Mouse (Mus musculus) frontal cortex, postnatal 10 days (tissue): ENCODE results near the gene Nek10.
A peak's percentile ranks its signal among the peaks of the same experiment; 100 is the strongest.
"Not testable (repeated sequence)": the region's sequence is repeated elsewhere in the genome, so short reads cannot be mapped to it uniquely, and the experiment has no call there.

Experiments used
- DNase-seq, 2 experiments: peaks; one replicate each; pipeline ENCODE4 v3.0.0; 2022; ENCODE audit warnings: low spot score in 2 of 2, mixed read lengths in 1 of 2

The Nek10 gene

DNA sequence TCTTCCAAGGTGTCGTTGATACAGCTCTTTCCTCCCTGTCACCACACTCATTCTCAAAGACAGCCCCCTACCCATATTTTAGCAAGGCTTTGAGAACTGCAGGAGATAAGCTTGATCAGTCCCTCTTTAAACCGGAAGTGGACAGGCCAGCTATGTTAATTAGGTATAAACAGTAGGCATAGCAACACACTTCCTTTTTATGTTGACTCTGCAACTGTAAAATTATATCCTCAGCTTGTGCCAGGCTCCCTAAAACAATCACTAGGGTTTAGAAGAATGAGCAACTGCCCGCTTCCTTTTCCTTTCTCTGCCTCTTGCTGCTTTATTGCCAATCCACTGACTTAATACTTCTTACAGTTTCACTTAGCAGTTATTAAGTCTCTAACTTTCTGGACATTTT, 67.2 kb downstream of the Nek10 start:
- no peak for DNase-seq

DNA sequence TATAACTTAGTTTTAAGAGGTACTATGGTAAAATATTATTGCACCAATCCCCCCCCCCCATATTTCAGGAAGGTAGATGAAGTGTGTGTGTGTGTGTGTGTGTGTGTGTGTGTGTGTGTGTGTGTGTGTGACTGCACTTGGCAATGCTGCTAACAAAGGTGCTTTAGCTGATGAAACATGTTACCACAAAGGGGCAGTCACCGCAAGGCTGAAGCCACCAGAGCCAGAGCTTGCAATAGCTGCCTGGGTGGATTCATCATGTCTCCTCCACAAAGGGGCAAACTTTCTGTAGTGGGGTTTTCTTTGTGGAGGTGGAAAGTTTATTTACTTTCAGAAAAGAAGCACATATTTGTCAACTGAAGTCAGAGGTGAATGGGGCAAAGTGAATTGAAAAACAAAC, 67.9 kb downstream of the Nek10 start:
- no peak for DNase-seq

- DNase-seq: no peak
Observed at GRCm38 (mm10) chr14:14871700-14872099, 68.5 kb downstream of the Nek10 start.

DNA sequence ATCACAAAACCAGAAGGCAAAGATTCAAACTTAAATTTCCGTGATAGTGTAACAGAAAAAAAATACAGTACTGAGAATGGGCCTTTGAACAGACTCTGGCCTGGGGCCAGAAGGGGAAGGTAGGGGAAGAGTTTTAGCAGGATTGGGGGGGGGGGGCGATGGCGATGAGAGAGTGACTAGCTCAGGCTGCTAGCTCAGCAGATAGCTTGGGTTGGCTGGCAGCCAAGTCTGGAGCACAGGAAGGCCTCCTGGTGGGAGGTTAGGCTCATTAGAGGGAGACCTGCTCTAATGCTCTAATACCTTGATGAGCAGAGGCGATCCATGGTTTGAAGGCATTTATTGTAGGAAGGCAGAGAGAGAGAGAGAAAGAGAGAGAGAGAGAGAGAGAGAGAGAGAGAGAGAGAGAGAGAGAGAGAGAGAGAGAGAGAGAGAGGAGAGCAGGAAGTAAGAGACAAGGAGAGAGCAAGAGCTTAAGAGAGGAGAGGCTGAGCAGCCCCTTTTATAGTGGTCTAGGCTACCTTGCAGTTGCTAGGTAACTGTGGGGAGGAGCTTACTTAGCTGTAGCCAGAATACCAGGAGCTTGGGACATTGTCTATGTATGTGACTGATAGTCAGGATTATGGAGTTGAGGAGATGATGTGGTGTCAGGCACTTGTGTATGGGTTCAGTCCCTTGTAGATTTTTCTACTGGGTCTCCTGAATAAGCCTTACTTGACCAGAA, 90.9 kb downstream of the Nek10 start:
- peak in 1 of 2 experiments; percentile 17 for DNase-seq

DNA sequence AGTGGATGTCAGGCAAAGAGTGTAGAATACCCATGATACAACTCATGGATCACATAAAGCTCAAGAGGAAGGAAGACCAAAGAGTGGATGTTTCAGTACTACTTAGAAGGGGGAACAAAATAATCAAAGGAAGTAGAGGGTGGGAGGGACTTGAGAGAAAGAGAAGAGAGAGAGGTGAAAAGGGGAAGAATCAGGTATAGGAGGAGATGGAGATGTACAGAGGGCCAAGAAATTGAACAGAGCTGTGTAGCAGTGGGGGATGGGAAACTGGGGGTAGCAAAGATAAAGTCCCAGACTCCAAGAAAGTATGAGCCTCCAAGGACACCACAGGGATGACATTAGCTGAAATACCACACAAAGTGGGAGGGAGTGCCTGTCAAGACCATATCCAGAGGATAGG, 91.6 kb downstream of the Nek10 start:
- DNase-seq: no peak

DNA sequence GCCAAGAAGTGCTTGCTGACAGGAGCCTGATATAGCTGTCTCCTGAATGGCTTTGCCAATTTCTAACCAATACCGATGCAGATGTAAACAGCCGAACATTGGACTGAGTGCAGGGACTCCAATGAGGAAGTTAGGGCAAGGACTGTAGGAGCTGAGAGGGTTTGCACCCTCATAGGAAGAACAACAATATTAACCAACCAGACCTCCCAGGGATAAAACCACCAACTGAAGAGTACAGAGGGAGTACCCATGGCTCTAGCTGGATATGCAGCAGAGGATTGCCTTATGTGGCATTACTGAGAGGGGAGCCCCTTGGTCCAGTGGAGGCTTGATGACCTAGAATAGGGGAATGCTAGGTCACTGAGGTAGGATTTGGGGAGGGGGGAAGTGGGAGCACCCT, 92.1 kb downstream of the Nek10 start:
- DNase-seq: no peak

GRCm38 (mm10) chr14:14896399-14897136, 93.4 kb downstream of the Nek10 start:
- no peak for DNase-seq

DNA sequence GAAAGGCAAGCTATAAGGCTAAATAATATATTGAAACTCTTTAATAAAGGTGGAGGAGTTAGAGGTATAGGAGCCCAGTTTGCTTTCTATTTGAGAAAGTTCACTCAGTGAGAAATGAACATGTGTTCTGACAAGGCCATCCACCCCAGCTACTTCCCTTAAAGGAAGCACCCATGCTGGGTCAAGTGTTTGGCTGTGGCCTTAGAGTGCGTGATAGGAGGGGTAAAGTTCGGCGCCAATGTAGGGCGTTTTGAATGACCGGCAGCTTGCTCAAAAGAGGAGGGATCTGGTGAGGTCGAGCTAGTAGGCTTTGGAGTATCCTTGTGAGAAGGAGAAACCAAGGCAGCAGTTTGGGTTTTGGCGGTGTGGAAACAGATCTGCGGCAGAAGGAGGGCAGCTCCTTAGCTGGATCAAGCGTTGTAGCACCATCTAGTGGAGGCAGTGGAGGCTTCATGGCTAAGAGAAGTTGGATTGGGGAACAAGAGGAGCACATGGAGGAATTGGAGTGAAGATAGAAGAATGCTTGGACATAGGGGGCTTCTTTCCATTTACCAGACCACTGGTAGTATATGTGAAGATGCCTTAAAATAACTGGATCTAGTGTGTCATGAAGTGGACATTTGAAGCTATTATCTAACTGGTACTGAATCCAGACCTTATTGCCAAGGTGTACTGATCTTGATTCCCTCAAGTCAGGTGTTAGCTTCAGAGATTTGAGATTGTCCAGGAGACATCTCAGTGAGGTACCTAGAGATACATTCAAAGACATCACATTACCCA, 101.7 kb downstream of the Nek10 start:
- peak; percentile 29 to 57 for DNase-seq

GRCm38 (mm10) chr14:14905530-14905852, 102.3 kb downstream of the Nek10 start:
- DNase-seq: no peak

DNA sequence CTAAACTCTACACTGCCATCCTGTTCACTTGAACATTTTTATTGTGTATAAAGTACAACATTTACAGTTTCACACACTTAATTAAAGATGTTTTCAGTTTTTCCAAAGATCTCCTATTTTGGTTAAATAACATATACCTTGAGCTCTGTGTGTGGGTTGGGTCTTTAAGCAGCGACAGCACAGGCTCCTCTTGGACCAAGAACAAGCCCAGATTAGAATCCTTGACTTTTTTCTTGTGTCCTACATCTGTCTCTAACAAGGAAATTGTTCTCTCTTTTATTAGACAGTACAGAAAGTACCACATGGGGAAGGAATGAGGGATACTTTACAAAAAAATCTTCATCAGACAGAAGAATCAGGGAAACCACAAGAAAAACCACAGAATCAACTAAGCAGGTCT, 122.4 kb downstream of the Nek10 start:
- no peak for DNase-seq

- no peak for DNase-seq
Observed at GRCm38 (mm10) chr14:14927559-14927958, 124.3 kb downstream of the Nek10 start.

DNA sequence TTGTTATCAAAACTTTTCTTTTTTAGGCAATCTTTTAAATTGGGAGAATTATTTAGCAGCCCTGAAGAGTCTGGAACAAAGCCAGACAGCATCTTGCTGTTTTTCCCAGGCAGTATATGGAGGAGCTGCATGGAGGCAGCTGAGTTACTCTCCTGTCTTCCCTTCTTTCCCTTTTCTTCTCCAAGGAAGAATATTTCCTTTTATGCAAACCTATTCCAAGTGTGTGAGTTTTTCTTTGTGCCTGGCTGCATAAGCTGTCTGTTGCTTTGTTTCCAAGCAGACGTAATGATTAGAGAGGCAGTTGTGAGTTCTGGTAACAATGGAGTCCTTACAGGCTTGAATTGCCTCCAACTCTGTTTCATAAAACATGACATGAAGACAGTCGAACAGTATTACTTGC, 131.8 kb downstream of the Nek10 start:
- no peak for DNase-seq

GRCm38 (mm10) chr14:14945930-14946329, 142.7 kb downstream of the Nek10 start:
- no peak for DNase-seq

DNA sequence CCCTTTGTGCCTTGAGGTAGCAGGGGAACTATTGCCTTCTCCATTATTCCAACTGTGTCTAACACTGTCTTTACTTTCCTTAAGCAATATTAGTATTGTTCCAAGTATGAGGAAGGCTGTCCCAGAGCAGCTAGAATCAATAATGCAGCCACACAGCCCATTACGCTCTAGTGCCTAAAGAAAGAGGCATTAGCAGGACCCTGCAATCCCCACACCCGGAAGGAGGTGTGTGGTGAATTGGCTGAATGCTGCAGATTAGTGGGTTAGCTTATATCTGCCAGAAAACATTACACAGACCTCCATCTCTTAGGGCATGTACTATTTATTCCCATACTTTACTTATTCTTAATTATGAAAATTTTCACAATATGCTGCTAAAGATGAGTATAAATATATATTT, 145.8 kb downstream of the Nek10 start:
- DNase-seq: no peak

GRCm38 (mm10) chr14:14951808-14952207, 148.6 kb downstream of the Nek10 start:
- no peak for DNase-seq

GRCm38 (mm10) chr14:14959780-14960440, 156.7 kb downstream of the Nek10 start:
- no peak for DNase-seq

- no peak for DNase-seq
Observed at GRCm38 (mm10) chr14:14960441-14960988, 157.3 kb downstream of the Nek10 start.

DNA sequence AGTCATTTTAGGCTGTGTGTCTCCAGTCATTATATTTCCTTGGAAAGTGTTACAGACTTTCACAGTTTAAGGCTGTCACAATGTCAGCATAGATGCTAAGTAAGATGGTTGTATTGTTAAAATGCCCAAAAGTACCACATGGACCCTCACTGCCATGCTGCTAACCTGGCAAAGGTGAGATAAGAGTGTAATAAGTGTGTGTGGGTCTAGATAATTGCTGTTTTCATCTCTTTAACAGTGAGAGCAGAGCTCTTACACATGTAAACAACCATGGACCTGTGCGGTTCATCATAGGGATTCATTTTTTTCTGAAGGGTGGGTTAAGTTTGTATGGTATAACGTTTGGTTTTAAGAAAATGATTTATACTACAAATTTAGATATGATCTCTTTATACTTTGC, 167.4 kb downstream of the Nek10 start:
- no peak for DNase-seq

DNA sequence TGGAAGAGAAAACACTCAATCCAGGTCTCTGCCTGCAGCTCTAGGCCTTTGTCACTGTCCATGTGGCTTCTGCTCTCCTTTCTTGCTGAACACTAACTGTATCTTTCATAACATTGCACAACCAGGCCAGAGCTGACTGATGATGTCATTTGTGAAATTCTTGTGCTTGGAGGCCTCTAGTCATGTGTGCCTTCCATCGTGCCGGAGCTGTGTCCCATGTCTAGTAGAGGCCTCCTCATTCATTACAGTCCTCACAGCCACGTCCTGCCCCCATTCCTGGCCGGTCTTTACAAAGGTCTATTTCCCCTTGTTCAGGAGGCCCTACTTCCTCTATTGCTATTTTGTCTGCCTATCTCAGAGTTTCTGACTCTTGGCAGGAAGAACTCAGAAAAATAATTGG, 167.8 kb downstream of the Nek10 start:
- no peak for DNase-seq

DNA sequence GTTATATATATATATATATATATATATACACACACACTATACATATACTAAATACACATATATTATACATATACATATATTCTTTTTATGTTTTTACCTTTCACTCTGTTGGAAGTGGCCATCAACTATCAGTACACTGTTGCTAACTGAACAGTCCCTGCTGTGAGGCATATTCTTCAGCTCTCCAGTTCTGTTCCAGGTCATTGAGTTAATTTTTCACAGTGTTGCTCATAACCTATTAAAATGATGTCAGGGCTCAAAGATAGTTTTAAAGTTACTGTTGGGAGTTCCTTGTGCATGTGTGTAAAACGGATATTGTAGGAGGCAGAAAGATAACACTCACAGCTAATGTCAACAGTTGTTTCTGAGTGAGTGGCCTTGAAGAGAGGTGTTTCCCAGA, 170.9 kb downstream of the Nek10 start:
- no peak for DNase-seq

GRCm38 (mm10) chr14:14984106-14984505, 180.9 kb downstream of the Nek10 start:
- not testable (repeated sequence) for DNase-seq
